Mouse (Mus musculus) ES-E14 (cell line): ENCODE measurements at regions not wholly inside any gene's neighbourhood (a gene's known extent, or its start where the extent isn't known, plus 50 kb on each side); places are given as distances from the start of the nearest gene placed in this dataset.

Source experiments
- DNase-seq: peaks from one replicate; pipeline ENCODE4 v3.0.0-alpha.2; 2013; ENCODE audit warnings: low read depth, low spot score
- H3K27ac ChIP-seq: 2 replicates; pipeline ENCODE4 v1.5.1; 2012; ENCODE audit warnings: low read depth, mild to moderate bottlenecking, low read length, moderate library complexity, mixed read lengths; ENCODE audit not compliant: poor library complexity, insufficient read depth, severe bottlenecking
- H3K36me3 ChIP-seq: 2 replicates; pipeline ENCODE4 v1.6.1; 2012; ENCODE audit warnings: mild to moderate bottlenecking, low read length, moderate library complexity, mixed read lengths; ENCODE audit not compliant: control insufficient read depth, poor library complexity, insufficient read depth, severe bottlenecking
- H3K4me1 ChIP-seq, 2 experiments: fragments of 150-350 bp in 1 of 2; sonication (generic) in 1 of 2; 2 replicates each; pipeline ENCODE4 v1.6.1; 2012; ENCODE audit warnings: low read length in 2 of 2, mild to moderate bottlenecking in 1 of 2, mixed read lengths in 1 of 2; ENCODE audit not compliant: control insufficient read depth in 2 of 2, insufficient read depth in 2 of 2, poor library complexity in 1 of 2
- H3K4me3 ChIP-seq, 2 experiments: fragments of 150-350 bp in 1 of 2; sonication (generic) in 1 of 2; 2 replicates each; pipeline ENCODE4 v1.5.1; 2012; ENCODE audit warnings: low read length in 2 of 2, low read depth in 1 of 2, mild to moderate bottlenecking in 1 of 2, mixed read lengths in 1 of 2; ENCODE audit not compliant: insufficient read depth in 1 of 2, poor library complexity in 1 of 2, severe bottlenecking in 1 of 2
- H3K9ac ChIP-seq: 2 replicates; pipeline ENCODE4 v1.6.1; 2012; ENCODE audit warnings: low read depth, mild to moderate bottlenecking, low read length, mixed read lengths; ENCODE audit not compliant: poor library complexity, insufficient read depth, severe bottlenecking
- H3K9me3 ChIP-seq: fragments of 150-350 bp; sonication (generic); 2 replicates; pipeline ENCODE4 v1.6.1; 2012; ENCODE audit warnings: low read depth, mild to moderate bottlenecking, low read length; ENCODE audit not compliant: control insufficient read depth, insufficient read depth
- CHD2 ChIP-seq: IDR thresholded peaks from 2 replicates; pipeline ENCODE4 v1.6.1; 2014; ENCODE audit warnings: mild to moderate bottlenecking, low read depth, low read length, inconsistent platforms
- HCFC1 ChIP-seq: IDR thresholded peaks from 2 replicates; pipeline ENCODE4 v1.6.1; 2012; ENCODE audit warnings: low read length, inconsistent platforms, borderline replicate concordance; ENCODE audit not compliant: insufficient read depth
- MAFK ChIP-seq: IDR thresholded peaks from 2 replicates; pipeline ENCODE4 v1.6.1; 2014; ENCODE audit warnings: mild to moderate bottlenecking, low read depth, low read length, inconsistent platforms; ENCODE audit not compliant: insufficient read depth
- ZC3H11A ChIP-seq: IDR thresholded peaks from 2 replicates; pipeline ENCODE4 v1.6.1; 2012; ENCODE audit warnings: low read depth, mild to moderate bottlenecking, inconsistent platforms, low read length, borderline replicate concordance
- ZNF384 ChIP-seq: IDR thresholded peaks from 2 replicates; pipeline ENCODE4 v1.6.1; 2012; ENCODE audit warnings: low read depth, low read length, inconsistent platforms
- in situ Hi-C, 2 experiments: fragments of 600-800 bp; cut with MboI; formaldehyde crosslinking; loops; one replicate each; pipeline ENCODE4 v1.15.1; 2025; ENCODE audit warnings: low sequenced_read_pairs in 2 of 2, inconsistent platforms in 1 of 2; ENCODE audit not compliant: unreplicated experiment in 2 of 2

- H3K9me3 ChIP-seq, result no peaks in the 10 kb centered on the region
- DNase-seq, result no peak
- H3K27ac ChIP-seq, result no peak overlapping the region
- in situ Hi-C loops, result no loop called here
- no peak for TF ChIP-seq MAFK
- H3K4me3 ChIP-seq, result no peak overlapping the region
- H3K36me3 ChIP-seq, result no peaks in the 10 kb centered on the region
- no peak overlapping the region for H3K9ac ChIP-seq
- H3K4me1 ChIP-seq, result no peaks in the 10 kb centered on the region
Observed at GRCm38 (mm10) chr10:67661666-67662065, 112.9 kb upstream of the Ado start.

GRCm38 (mm10) chr10:67658005-67658545 lies 109.3 kb upstream of the Ado start:
- in situ Hi-C loops, result no loop called here
- H3K4me1 ChIP-seq, result no peaks in the 10 kb centered on the region
- TF ChIP-seq CHD2 (no peak), MAFK (no peak), ZNF384 (no peak), ZC3H11A (no peak), HCFC1 (no peak)
- no peaks in the 10 kb centered on the region for H3K36me3 ChIP-seq
- no peak for DNase-seq
- H3K9me3 ChIP-seq, result no peaks in the 10 kb centered on the region
- no peak overlapping the region for H3K27ac ChIP-seq
- no peak overlapping the region for H3K4me3 ChIP-seq
- no peak overlapping the region for H3K9ac ChIP-seq

DNA sequence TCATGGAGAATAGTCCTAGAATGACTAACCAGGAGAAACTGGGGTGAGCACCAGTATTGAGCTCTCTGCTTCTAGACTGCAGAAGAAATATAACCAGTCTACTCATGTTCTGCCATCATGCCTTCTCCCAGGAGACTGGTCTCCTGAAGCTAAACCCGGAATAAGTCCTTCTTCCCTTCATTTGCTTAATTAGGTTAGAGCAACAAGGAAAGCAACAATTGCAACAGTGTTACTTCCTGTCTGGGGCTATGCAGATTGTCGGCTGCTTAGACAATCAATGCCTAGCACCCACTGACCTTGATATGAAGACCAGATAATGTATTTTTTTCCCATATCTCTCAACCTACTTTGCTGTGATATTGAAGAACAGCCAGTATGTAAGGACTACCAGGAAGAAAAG lies 108.5 kb upstream of the Ado start:
- in situ Hi-C loops, result no loop called here
- Histone ChIP-seq H3K9me3 (no peaks in the 10 kb centered on the region), H3K4me3 (no peak overlapping the region), H3K4me1 (no peaks in the 10 kb centered on the region), H3K36me3 (no peaks in the 10 kb centered on the region), H3K9ac (no peak overlapping the region), H3K27ac (no peak overlapping the region)
- TF ChIP-seq HCFC1 (no peak), ZC3H11A (no peak), MAFK (no peak), ZNF384 (no peak), CHD2 (no peak)
- no peak for DNase-seq

GRCm38 (mm10) chr10:67654518-67654917 lies 105.8 kb upstream of the Ado start:
- H3K4me3 ChIP-seq, result no peak overlapping the region
- no peaks in the 10 kb centered on the region for H3K9me3 ChIP-seq
- DNase-seq, result no peak
- in situ Hi-C loops, result no loop called here
- no peaks in the 10 kb centered on the region for H3K4me1 ChIP-seq
- no peak for TF ChIP-seq ZNF384
- TF ChIP-seq CHD2, result no peak
- no peak for TF ChIP-seq ZC3H11A
- TF ChIP-seq HCFC1, result no peak
- no peak for TF ChIP-seq MAFK
- H3K36me3 ChIP-seq, result no peaks in the 10 kb centered on the region
- no peak overlapping the region for H3K9ac ChIP-seq
- no peak overlapping the region for H3K27ac ChIP-seq

DNA sequence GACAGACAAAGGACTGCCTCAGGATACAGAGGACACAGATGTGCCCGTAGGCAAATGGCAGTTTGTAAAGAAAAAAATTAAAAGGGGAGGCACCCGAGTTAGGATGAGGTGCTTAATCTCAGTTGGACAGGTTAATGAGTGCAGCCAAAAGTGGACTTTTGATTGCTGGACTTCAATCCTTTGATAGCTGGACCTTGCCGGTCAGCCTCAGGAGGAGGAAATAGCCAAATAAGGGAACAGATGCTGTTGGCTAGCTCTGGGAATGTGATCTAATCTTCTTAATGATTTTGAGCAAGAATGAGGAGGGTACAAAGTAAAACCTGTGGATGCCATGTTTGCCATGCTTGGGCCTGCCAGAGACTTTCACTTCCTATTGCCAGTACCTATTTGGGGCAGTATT lies 103.5 kb upstream of the Ado start:
- in situ Hi-C loops, result no loop called here
- H3K4me3 ChIP-seq, result no peak overlapping the region

More for the DNA sequence above, 103.5 kb upstream of the Ado start:
- Histone ChIP-seq H3K9me3 (no peaks in the 10 kb centered on the region), H3K27ac (no peak overlapping the region), H3K36me3 (no peaks in the 10 kb centered on the region), H3K9ac (no peak overlapping the region), H3K4me1 (peaks cover 0 to 12% of the 10 kb centered on the region in 2 experiments; a peak in 3 of 4 replicates)
- no peak for TF ChIP-seq MAFK
- no peak for TF ChIP-seq CHD2
- no peak for TF ChIP-seq ZC3H11A
- TF ChIP-seq ZNF384, result no peak
- TF ChIP-seq HCFC1, result no peak
- DNase-seq, result no peak
